Mouse (Mus musculus) testis, adult 2 months (tissue): ENCODE results near the gene Atp6v0a1. TPM values are rescaled to one million over a fixed set of nuclear protein-coding genes. Genes with fewer than 3 reads are reported as not detected.
A peak's percentile ranks its signal among the peaks of the same experiment; 100 is the strongest.

Experiments
- H3K27ac ChIP-seq: fragments of 200-500 bp; 2 replicates; pipeline ENCODE4 v1.5.1; 2012; ENCODE audit warnings: low read depth, low read length; ENCODE audit not compliant: control insufficient read depth, insufficient read depth
- H3K27me3 ChIP-seq: fragments of 200-500 bp; 2 replicates; pipeline ENCODE4 v1.6.1; 2012; ENCODE audit warnings: mild to moderate bottlenecking, low read length, moderate library complexity; ENCODE audit not compliant: control insufficient read depth, insufficient read depth
- H3K36me3 ChIP-seq: fragments of 200-500 bp; 2 replicates; pipeline ENCODE4 v1.6.1; 2012; ENCODE audit warnings: mild to moderate bottlenecking, low read length; ENCODE audit not compliant: control insufficient read depth, insufficient read depth
- H3K4me1 ChIP-seq: fragments of 200-500 bp; 2 replicates; pipeline ENCODE4 v1.6.1; 2012; ENCODE audit warnings: low read length; ENCODE audit not compliant: control insufficient read depth, insufficient read depth
- H3K4me3 ChIP-seq: fragments of 200-500 bp; 2 replicates; pipeline ENCODE4 v1.5.1; 2012; ENCODE audit warnings: low read depth, mild to moderate bottlenecking, low read length, moderate library complexity, mixed read lengths; ENCODE audit not compliant: control insufficient read depth
- CTCF ChIP-seq: fragments of 200-500 bp; IDR thresholded peaks from 2 replicates; pipeline ENCODE4 v1.5.1; 2012; ENCODE audit warnings: low read depth, mild to moderate bottlenecking, inconsistent platforms, low read length, moderate library complexity; ENCODE audit not compliant: control insufficient read depth, insufficient read depth, insufficient replicate concordance
- POLR2A ChIP-seq: fragments of 200-500 bp; IDR thresholded peaks from 2 replicates; pipeline ENCODE4 v1.6.1; 2012; ENCODE audit warnings: low read depth, mild to moderate bottlenecking, inconsistent platforms, low read length, moderate library complexity; ENCODE audit not compliant: control insufficient read depth
- polyA plus RNA-seq: library from polyadenylated mRNA; depleted of rRNA; stranded (reverse); fragments of >200 nt; gene quantifications from 2 replicates; pipeline ENCODE4 v1.2.3, GENCODE M21; 2012

Gene Atp6v0a1
- polyA plus RNA-seq, 1 experiment = 18.1 TPM

GRCm38 (mm10) chr11:101003025-101003685 is 6.1 kb upstream of the Atp6v0a1 start:
- Histone ChIP-seq H3K36me3 (no peaks in the 10 kb centered on the region), H3K27me3 (no peaks in the 10 kb centered on the region), H3K27ac (no peak overlapping the region), H3K4me3 (no peak overlapping the region), H3K4me1 (no peaks in the 10 kb centered on the region)
- TF ChIP-seq CTCF (no peak), POLR2A (no peak)

- no peaks in the 10 kb centered on the region for H3K27me3 ChIP-seq
- no peaks in the 10 kb centered on the region; the same call in 1 of the 2 replicates for H3K4me1 ChIP-seq
- TF ChIP-seq POLR2A (no peak), CTCF (no peak)
- H3K27ac ChIP-seq = no peak overlapping the region; the same call in 1 of the 2 replicates
- H3K36me3 ChIP-seq = no peaks in the 10 kb centered on the region; the same call in 1 of the 2 replicates
- peak overlapping the region; percentile 90; the same call in 1 of the 2 replicates for H3K4me3 ChIP-seq
Observed at GRCm38 (mm10) chr11:101008206-101009045, 826 bp upstream of the Atp6v0a1 start.

- Histone ChIP-seq H3K4me3 (peak overlapping the region; percentile 90), H3K27me3 (no peaks in the 10 kb centered on the region), H3K36me3 (no peaks in the 10 kb centered on the region; the same call in 1 of the 2 replicates), H3K4me1 (no peaks in the 10 kb centered on the region; the same call in 1 of the 2 replicates), H3K27ac (peak overlapping the region; percentile 34; the same call in 1 of the 2 replicates)
- TF ChIP-seq CTCF (no peak), POLR2A (no peak)
Observed at GRCm38 (mm10) chr11:101009888-101010784, 884 bp downstream of the Atp6v0a1 start.

- H3K4me3 ChIP-seq = no peak overlapping the region
- H3K36me3 ChIP-seq = no peaks in the 10 kb centered on the region; the same call in 1 of the 2 replicates
- TF ChIP-seq POLR2A (no peak), CTCF (no peak)
- H3K27me3 ChIP-seq = no peaks in the 10 kb centered on the region
- no peaks in the 10 kb centered on the region; the same call in 1 of the 2 replicates for H3K4me1 ChIP-seq
- no peak overlapping the region for H3K27ac ChIP-seq
Observed at GRCm38 (mm10) chr11:101011641-101012040, 2.4 kb downstream of the Atp6v0a1 start.

GRCm38 (mm10) chr11:101023371-101023770 is 14.1 kb downstream of the Atp6v0a1 start:
- Histone ChIP-seq H3K4me3 (no peak overlapping the region), H3K36me3 (peaks cover 3% of the 10 kb centered on the region), H3K27me3 (no peaks in the 10 kb centered on the region), H3K4me1 (no peaks in the 10 kb centered on the region), H3K27ac (no peak overlapping the region)
- TF ChIP-seq CTCF (no peak), POLR2A (no peak)

- H3K27me3 ChIP-seq = no peaks in the 10 kb centered on the region
- H3K27ac ChIP-seq = no peak overlapping the region
- no peak overlapping the region for H3K4me3 ChIP-seq
- no peaks in the 10 kb centered on the region for H3K4me1 ChIP-seq
- no peak for TF ChIP-seq POLR2A
- no peak for TF ChIP-seq CTCF
- peaks cover 1% of the 10 kb centered on the region; the same call in 1 of the 2 replicates for H3K36me3 ChIP-seq
Observed at GRCm38 (mm10) chr11:101024001-101024400, 14.7 kb downstream of the Atp6v0a1 start.

- Histone ChIP-seq H3K27ac (no peak overlapping the region), H3K4me3 (no peak overlapping the region), H3K27me3 (no peaks in the 10 kb centered on the region), H3K4me1 (no peaks in the 10 kb centered on the region), H3K36me3 (peaks cover 1% of the 10 kb centered on the region; the same call in 1 of the 2 replicates)
- TF ChIP-seq POLR2A = no peak
- TF ChIP-seq CTCF = no peak
Observed at GRCm38 (mm10) chr11:101027121-101027520, 17.9 kb downstream of the Atp6v0a1 start.
